Mouse (Mus musculus) adrenal gland, adult 10 weeks (tissue): ENCODE results near the gene Acad9. TPM values are rescaled to one million over a fixed set of nuclear protein-coding genes. Genes with fewer than 3 reads are reported as not detected.

Source experiments
- polyA plus RNA-seq: library from polyadenylated mRNA; stranded (reverse); fragments of 350-450 nt; fragmentation: Illumina TruSeq; extraction: RNeasy Lipid Tissue Mini Kit (QIAGEN cat#74804); gene quantifications from one replicate; pipeline ENCODE4 v1.2.3, GENCODE M21; 2014; ENCODE audit warnings: low read depth, low replicate concordance

Gene Acad9
- polyA plus RNA-seq = 29.5 TPM

DNA sequence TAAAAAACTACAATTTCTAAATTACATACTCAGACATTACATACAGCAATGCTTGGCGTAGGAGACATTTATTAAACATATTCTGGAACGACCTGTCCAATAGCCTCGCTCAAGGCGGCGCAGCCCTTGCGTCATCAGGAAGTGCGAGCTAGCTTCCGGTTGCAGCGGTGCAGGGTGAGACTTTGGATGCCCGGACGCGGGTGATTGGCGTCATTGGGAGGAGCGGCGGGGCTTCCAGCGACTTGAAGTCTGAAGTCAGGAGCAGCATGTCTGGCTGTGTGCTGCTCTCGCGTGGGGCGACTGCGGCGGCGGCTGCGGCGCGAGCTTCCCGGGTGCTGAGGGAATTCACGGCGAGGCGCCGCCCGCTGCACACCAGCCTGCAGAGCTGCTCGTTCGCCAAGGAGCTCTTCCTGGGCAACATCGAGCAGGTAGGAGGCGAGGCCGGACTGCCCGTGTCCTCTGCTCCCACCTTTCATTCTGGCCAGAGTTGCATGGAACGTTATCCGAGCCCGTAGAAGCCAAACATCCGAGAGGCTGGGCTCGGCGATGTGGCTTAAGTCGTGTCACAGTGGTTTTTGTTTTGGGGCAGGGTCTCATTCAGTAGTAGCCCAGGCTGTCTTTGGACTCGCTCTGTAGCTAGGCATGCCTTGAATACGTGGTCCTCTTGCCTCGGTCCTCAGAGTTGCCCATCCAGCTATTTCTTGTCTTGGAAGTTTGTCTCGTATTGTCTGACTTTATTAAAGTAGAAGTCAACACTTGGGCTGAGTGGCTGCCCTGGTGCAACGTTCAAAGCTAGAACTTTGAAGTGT is at the start of gene Acad9:
Acad9 (plus strand) TSS at position 137 of the 809 bp plus-strand sequence.

DNA sequence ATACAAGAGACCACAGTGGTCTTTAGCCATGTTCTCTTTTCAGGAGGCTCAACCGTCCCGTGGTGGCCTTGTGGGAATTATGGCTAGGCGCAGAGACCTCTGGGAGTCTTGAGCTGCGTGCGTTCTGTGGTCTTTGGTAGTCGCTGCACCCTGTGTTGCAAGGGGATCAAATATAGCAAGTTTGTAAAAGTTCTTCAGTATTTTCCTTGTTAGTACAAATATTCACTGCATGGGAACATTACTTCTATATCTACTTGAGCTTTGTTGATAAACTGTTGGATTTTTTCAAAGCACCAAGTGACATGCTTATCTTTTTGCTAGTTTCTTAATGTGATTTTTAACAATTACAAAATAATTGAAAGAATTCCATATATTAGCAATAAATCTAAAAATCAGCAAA is 12.3 kb upstream of the Acad9 start, which contains the start of gene Ccdc144b:
Ccdc144b (minus strand) TSS at position 101 of the 400 bp plus-strand sequence.

Other genes with a start within 250 kb of the Acad9 start
- gene Dcun1d1, start 128.5 kb upstream of the Acad9 start, polyA plus RNA-seq = 390 TPM
- gene Mccc1, start 65.3 kb upstream of the Acad9 start, polyA plus RNA-seq = 127 TPM
- 0.47 TPM for gene Ccdc144b, start 12.4 kb upstream of the Acad9 start, polyA plus RNA-seq
- gene D3Ertd254e, start 85.0 kb downstream of the Acad9 start, polyA plus RNA-seq = 19.5 TPM
- not detected for gene Qrfpr, start 156.3 kb downstream of the Acad9 start, polyA plus RNA-seq